12 mouse cellular contexts compared by ENCODE assay signal in genomic region chr7:34596531-34597235, GRCm38 (mm10). TPM values are rescaled to one million over a fixed set of nuclear protein-coding genes. Genes with fewer than 3 reads are reported as not detected.
A peak's percentile ranks its signal among the peaks of the same experiment; 100 is the strongest.
DNase-seq lines count a peak whose midpoint lies in the region; ATAC-seq lines count a peak whose summit lies in the region.
"Had no signal": no experiment of that assay in that cellular context is flagged by ENCODE, and none has a peak within 500 bp of the region (broad histone marks: within the 10 kb centered on the region; RNA-seq: fewer than 3 reads in every experiment).

No protein-coding gene starts in this region.

- H3K4me2 ChIP-seq in midbrain, embryonic 12.5 days (replicated peaks) = no peak overlapping the region

- H3K9me3 ChIP-seq in forebrain, embryonic 10.5 days = no peaks in the 10 kb centered on the region
- H3K9me3 ChIP-seq in midbrain, embryonic 12.5 days = no peaks in the 10 kb centered on the region

- H3K9ac ChIP-seq in midbrain, embryonic 12.5 days (replicated peaks) = no peak overlapping the region; the same call in 1 of the 2 replicates

- no peaks in the 10 kb centered on the region for H3K27me3 ChIP-seq in forebrain, embryonic 10.5 days (ENCODE audit: poor library complexity, severe bottlenecking)
- no peaks in the 10 kb centered on the region for H3K27me3 ChIP-seq in midbrain, embryonic 12.5 days

- WGBS in forebrain, embryonic 10.5 days = 16% methylated on average over 14 of the region's 14 CpGs
- 37% methylated on average over 14 of the region's 14 CpGs for WGBS in midbrain, embryonic 12.5 days

- H3K27ac ChIP-seq in forebrain, embryonic 10.5 days = peak overlapping the region; percentile 86
- peak overlapping the region; percentile 64 for H3K27ac ChIP-seq in midbrain, embryonic 12.5 days (replicated peaks)
- H3K27ac ChIP-seq: gastrocnemius, adult 2 months had no signal

- ATAC-seq in midbrain, embryonic 12.5 days (ENCODE audit: low FRiP score, low read depth) = peak; percentile 53; the same call in 1 of the 2 replicates
- ATAC-seq in erythroblast, adult 5-6 weeks (replicated peaks; ENCODE audit: low FRiP score, poor library complexity, severe bottlenecking) = no peak
- ATAC-seq: CD4-positive, CD25-positive, alpha-beta regulatory T cell, adult 4 months had no signal

- DNase-seq in layer of hippocampus, adult 9-11 months = peak; percentile 5
- DNase-seq in layer of hippocampus, adult 11-12 months (ENCODE audit: low spot score) = no peak
- peak; percentile 65 for DNase-seq in forebrain, embryonic 10.5 days (ENCODE audit: extremely low spot score, low spot score)
- DNase-seq in kidney, adult 9 months = peak; percentile 29
- DNase-seq in lung, postnatal 14 days = no peak
- DNase-seq in frontal cortex, postnatal 14 days (ENCODE audit: low spot score in 2 of 2) = no peak
- DNase-seq: cerebellum, postnatal 36 days; gastrocnemius, adult 2 months; thymus, postnatal 4 days had no signal

- H3K4me3 ChIP-seq in forebrain, embryonic 10.5 days = no peak overlapping the region; the same call in 1 of the 2 replicates
- no peak overlapping the region for H3K4me3 ChIP-seq in midbrain, embryonic 12.5 days
- H3K4me3 ChIP-seq: gastrocnemius, adult 2 months had no signal

- peaks cover 76% of the 10 kb centered on the region for H3K4me1 ChIP-seq in forebrain, embryonic 10.5 days
- peaks cover 34% of the 10 kb centered on the region for H3K4me1 ChIP-seq in midbrain, embryonic 12.5 days

- no peaks in the 10 kb centered on the region for H3K36me3 ChIP-seq in forebrain, embryonic 10.5 days (replicated peaks)
- no peaks in the 10 kb centered on the region for H3K36me3 ChIP-seq in midbrain, embryonic 12.5 days

RNA-seq across cellular contexts. Expression of gene Kctd15, which starts 59.8 kb away (rescaled TPM):
- polyA plus RNA-seq in forebrain, embryonic 10.5 days (2016; fragmentation: Nextera tagmentation; extraction: Ambion mirVana) = 57.1 and 61.0 TPM in 2 replicates
- polyA plus RNA-seq in midbrain, embryonic 12.5 days (2016; fragmentation: Nextera tagmentation; extraction: Ambion mirVana) = 35.4 and 35.8 TPM in 2 replicates
- not detected in 2 replicates for total RNA-seq in erythroblast, adult 5-6 weeks (2015; ENCODE audit: low replicate concordance)
- total RNA-seq in erythroblast, adult 5-6 weeks (2017; ENCODE audit: low replicate concordance) = not detected in 2 replicates
- polyA plus RNA-seq: CD4-positive, CD25-positive, alpha-beta regulatory T cell, adult 4 months had no signal

Comparison
In these comparisons a context has a peak if more than half of its experiments do, and no peak if none do; other contexts are left out.
1. DNase-seq: peak in layer of hippocampus, adult 9-11 months (single experiment), forebrain, embryonic 10.5 days (single experiment) and kidney, adult 9 months (single experiment); none in layer of hippocampus, adult 11-12 months (single experiment), lung, postnatal 14 days (single experiment) and frontal cortex, postnatal 14 days (0 of 2).